Mouse (Mus musculus) layer of hippocampus, postnatal 25 days (tissue): ENCODE data around the gene Atad2b. TPM values are rescaled to one million over a fixed set of nuclear protein-coding genes. Genes with fewer than 3 reads are reported as not detected.

Experiments
- DNase-seq, 2 experiments: peaks; one replicate each; pipeline ENCODE4 v3.0.0; 2022; ENCODE audit warnings: mixed read lengths in 2 of 2, low spot score in 1 of 2; ENCODE audit errors: extremely low spot score in 1 of 2
- total RNA-seq, 2 experiments: library from RNA; stranded (reverse); gene quantifications; 2 replicates each; pipeline ENCODE4 v1.2.3; 2021

The Atad2b gene
- total RNA-seq, 2 experiments from 2014 or later = 28.1 to 36.0 TPM

DNA sequence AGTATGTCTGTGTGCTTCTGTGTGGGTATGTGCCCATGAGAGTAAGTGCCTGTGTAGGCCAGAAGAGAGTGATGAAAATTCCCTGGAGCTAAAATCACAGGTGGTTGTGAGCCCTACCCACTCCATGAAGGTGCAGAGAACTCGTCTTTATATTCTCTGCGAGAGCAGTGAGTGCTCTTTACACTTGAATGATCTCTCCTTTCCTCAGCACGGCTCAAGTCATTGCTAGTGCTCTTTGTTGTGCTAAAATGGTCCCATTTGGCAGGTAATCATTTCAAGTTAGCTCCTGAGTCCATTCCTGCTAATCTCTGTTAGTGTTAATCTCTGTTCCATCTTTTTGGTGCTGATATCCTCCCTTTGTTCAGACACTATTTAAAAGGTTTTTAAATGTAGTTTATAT, 150.4 kb downstream of the Atad2b start:
- DNase-seq = no peak

DNA sequence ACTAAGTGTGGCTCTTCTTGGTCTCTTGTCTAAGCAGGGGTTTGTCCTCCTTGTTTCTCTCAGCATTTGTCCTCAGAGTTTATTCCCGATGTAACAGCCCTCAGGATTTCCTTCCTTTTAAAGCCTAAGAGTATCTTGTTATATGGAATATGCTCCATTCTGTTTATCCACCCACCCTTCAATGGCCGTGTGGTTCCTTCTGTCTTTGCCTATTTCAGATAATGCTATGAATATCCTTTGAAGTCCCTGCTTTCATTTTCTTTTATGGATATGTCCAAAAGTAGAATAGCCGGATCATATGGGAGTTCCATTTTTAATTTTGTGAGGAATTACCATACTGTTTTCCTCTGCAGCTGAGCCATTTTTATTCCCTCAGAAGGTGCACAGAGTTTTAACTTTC, 153.0 kb downstream of the Atad2b start:
- DNase-seq = no peak

DNA sequence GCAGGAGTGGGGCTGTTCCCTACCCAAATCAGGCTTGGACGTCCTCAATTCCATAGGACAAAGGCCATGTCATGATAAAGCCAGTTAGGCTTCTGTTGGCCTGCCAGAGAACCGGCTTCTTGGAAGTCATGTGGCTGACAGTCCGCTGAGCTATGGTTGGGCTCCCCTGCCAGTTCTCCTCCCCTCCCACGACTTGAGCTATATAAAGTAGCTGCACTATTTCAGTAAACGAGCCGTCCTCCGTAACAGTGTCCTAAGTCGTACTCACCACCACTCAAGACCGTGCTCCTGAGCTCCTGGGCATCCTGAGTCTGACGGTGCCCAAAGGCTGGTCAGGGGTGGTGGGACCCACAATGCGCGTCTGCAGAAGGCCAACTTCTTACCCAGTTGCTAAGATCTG, 156.0 kb downstream of the Atad2b start:
- no peak for DNase-seq

DNA sequence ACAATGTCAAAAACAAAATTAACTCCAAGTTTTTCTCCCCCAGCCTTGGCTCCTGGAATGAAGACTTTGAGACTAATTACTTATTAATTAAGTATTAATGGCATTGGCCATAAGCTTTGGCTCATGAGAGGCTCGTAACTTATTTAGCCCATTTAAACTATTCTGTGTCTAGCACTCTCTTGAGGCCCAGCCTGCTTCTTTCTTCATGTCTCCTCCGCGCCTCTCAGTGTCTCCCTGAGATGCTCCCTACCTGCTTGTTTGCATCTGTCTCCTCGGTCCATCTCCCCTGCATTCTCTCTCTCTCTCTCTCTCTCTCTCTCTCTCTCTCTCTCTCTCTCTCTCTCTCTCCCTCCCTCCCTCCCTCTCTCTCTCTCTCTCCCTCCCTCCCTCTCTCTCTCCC, 164.3 kb downstream of the Atad2b start:
- DNase-seq = no peak

DNA sequence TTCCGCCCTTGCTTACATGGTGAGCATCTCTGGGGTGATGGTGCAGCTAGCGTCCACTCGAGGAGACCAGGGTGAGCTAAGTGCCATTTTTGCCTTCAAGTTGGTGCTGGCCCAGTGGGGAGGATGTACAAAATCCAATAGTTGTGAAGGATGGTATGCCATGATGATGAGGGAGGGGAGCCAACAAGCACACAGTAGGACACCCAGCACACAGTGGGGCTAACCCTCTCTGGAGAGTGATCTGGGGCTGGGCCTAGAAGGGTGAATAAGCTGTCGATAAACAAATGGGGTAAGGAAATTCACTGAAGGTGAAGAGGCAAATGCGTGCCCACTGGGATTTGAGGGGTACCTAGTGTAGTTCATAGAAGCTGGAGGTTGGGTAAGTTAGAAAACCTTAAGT, 167.6 kb downstream of the Atad2b start:
- no peak for DNase-seq

DNA sequence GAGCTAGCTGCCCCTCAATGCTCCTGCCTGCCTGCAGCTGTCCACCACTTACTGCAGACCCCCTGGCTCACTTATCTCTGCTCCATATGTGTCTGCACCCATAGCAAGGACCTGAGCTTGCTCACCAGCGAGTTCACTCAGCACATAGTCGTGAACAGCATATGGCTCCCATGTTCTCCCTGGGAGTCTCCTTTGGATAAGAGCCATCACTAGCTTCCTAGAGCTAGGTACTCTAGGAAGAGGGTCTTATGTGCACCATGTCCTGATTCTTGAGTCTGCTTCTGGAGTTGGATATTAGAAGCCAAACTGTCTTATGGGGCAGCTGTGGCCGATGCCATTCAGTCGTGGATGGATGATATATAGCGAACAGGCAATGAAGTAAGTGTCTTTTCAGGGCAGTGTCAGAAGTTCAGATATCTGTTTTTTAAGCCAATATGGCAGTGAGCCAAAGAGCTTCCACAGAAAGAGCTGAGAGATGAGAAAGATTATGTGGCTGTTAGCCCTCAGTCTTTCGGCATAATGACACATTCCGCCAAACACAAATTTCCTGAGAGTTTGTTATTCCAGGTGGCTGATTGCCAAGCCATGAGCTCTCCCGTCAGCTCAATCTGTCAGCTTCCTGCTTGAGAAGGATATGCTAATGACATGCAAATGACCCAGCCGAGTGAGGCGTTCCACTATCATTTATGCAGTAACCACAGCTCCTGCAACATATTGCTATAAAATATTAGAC, 170.8 kb downstream of the Atad2b start:
- peak in 1 of 2 experiments; percentile 56 for DNase-seq

DNA sequence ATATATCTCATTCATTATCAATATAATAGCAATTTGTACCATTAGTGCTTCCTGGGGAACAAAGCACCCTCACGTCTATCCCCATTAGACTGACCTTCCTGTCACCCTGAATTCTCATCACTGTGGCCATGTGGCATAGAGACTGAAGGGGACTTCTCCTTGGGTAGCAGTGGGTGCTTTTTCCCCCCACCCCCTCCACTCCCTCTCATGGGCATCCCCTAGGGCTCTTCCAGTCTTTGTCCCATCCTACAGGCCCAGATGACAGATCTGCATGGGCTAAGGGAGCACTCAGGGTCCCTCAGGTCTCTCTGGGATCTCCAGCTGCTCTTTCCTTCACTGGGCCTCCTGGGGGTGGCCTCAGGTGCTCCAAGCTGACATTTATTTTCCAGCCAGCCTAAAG, 171.5 kb downstream of the Atad2b start:
- DNase-seq = no peak

Other genes with a start within 250 kb of the Atad2b start
- 1 to 10 TPM; 2.1 to 2.7 TPM for gene Fam228a, start 178.9 kb upstream of the Atad2b start, total RNA-seq
- gene Pfn4, start 148.3 kb upstream of the Atad2b start, total RNA-seq = 10 to 100 TPM; 13.0 to 13.5 TPM
- 10 to 100 TPM; 21.4 to 31.4 TPM for gene Fam228b, start 148.1 kb upstream of the Atad2b start, total RNA-seq
- gene Sf3b6, start 99.8 kb upstream of the Atad2b start, total RNA-seq = 10 to 100 TPM; 84.2 to 86.0 TPM
- gene Fkbp1b, start 75.8 kb upstream of the Atad2b start, total RNA-seq = 10 to 100 TPM; 69.9 to 71.8 TPM
- gene Wdcp, start 74.0 kb upstream of the Atad2b start, total RNA-seq = 10 to 100 TPM; 12.5 to 14.6 TPM
- 1 to 10 TPM in 1 of 2 experiments, under 1 TPM in 1; 0.34 to 1.2 TPM for gene Mfsd2b, start 43.0 kb upstream of the Atad2b start, total RNA-seq
- gene Ubxn2a, start 9.6 kb upstream of the Atad2b start, total RNA-seq = 10 to 100 TPM; 39.9 to 42.2 TPM